Mouse (Mus musculus): ENCODE data around the gene Pus3. TPM values are rescaled to one million over a fixed set of nuclear protein-coding genes. Genes with fewer than 3 reads are reported as not detected.

The Pus3 gene
- polyA plus RNA-seq, 1 experiment from 2014 or later: 16.9 TPM

- Histone ChIP-seq H3K9ac (ENCODE audit: low read length) (peak overlapping the region; percentile 72), H3K27me3 (ENCODE audit: control insufficient read depth, insufficient read depth, low read length) (no peaks in the 10 kb centered on the region; the same call in 1 of the 2 replicates), H3K36me3 (ENCODE audit: control insufficient read depth, insufficient read depth, low read length) (0 out of 2 replicates have a peak, but pooled peaks cover 8% of the 10 kb centered on the region), H3K4me2 (ENCODE audit: low read depth, low read length) (peak overlapping the region; percentile 100), H3K27ac (ENCODE audit: low read length) (peak overlapping the region; percentile 48), H3K4me1 (ENCODE audit: control insufficient read depth, insufficient read depth, low read length) (peaks cover 9% of the 10 kb centered on the region; the same call in 1 of the 2 replicates), H3K9me3 (replicated peaks; ENCODE audit: control insufficient read depth, low read length) (no peaks in the 10 kb centered on the region), H3K4me3 (replicated peaks; ENCODE audit: low read length) (peak overlapping the region; percentile 71)
- peak; percentile 87 for ATAC-seq (ENCODE audit: insufficient read depth, low FRiP score)
- 1% methylated on average over 31 of the region's 31 CpGs for WGBS
Measured at GRCm38 (mm10) chr9:35559009-35559890, 855 bp downstream of the Pus3 start.

GRCm38 (mm10) chr9:35561076-35561475 is 2.7 kb downstream of the Pus3 start:
- 94% methylated on average over 11 of the region's 11 CpGs for WGBS
- Histone ChIP-seq H3K4me3 (replicated peaks; ENCODE audit: low read length) (no peak overlapping the region), H3K4me1 (ENCODE audit: control insufficient read depth, insufficient read depth, low read length) (peaks cover 9% of the 10 kb centered on the region; the same call in 1 of the 2 replicates), H3K27me3 (ENCODE audit: control insufficient read depth, insufficient read depth, low read length) (no peaks in the 10 kb centered on the region; the same call in 1 of the 2 replicates), H3K9ac (ENCODE audit: low read length) (no peak overlapping the region), H3K36me3 (ENCODE audit: control insufficient read depth, insufficient read depth, low read length) (0 out of 2 replicates have a peak, but pooled peaks cover 11% of the 10 kb centered on the region), H3K9me3 (replicated peaks; ENCODE audit: control insufficient read depth, low read length) (no peaks in the 10 kb centered on the region), H3K27ac (ENCODE audit: low read length) (no peak overlapping the region), H3K4me2 (ENCODE audit: low read depth, low read length) (no peak overlapping the region)
- ATAC-seq (ENCODE audit: insufficient read depth, low FRiP score): no peak

- Histone ChIP-seq H3K4me1 (ENCODE audit: control insufficient read depth, insufficient read depth, low read length) (peaks cover 9% of the 10 kb centered on the region; the same call in 1 of the 2 replicates), H3K9me3 (replicated peaks; ENCODE audit: control insufficient read depth, low read length) (no peaks in the 10 kb centered on the region), H3K4me2 (ENCODE audit: low read depth, low read length) (no peak overlapping the region), H3K27me3 (ENCODE audit: control insufficient read depth, insufficient read depth, low read length) (no peaks in the 10 kb centered on the region; the same call in 1 of the 2 replicates), H3K36me3 (ENCODE audit: control insufficient read depth, insufficient read depth, low read length) (peaks cover 15% of the 10 kb centered on the region; the same call in 1 of the 2 replicates), H3K4me3 (replicated peaks; ENCODE audit: low read length) (no peak overlapping the region), H3K27ac (ENCODE audit: low read length) (no peak overlapping the region), H3K9ac (ENCODE audit: low read length) (no peak overlapping the region)
- ATAC-seq (ENCODE audit: insufficient read depth, low FRiP score): no peak
- WGBS: 79% methylated on average over 6 of the region's 6 CpGs
Measured at GRCm38 (mm10) chr9:35561583-35561982, 3.2 kb downstream of the Pus3 start.

DNA sequence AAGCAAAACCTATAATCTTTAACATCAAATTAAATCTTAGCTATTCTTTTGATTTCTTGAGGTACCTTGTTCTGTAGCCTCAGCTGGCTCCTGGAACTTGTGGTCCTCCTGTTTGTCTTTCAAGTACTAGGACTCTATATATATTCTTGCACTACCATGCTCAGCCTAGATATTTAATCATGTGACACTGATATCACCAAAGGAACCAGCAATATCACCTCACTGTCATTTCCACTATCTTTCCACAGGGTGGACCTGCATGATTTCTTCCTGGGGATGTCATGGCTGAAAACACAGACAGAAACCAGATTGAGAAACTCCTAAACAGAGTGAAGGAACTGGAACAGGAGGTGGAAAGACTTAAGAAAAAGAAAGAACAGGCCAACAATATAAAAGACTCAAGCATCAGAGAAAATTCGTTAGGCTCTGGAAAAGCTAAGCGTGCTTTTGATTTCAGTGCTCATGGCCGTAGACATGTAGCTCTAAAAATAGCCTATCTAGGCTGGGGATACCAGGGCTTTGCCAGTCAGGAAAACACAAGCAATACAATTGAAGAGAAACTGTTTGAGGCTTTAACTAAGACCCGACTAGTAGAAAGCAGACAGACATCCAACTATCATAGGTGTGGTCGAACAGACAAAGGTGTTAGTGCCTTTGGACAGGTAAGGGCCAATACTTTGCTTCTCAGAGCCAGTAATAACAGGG is 6.3 kb downstream of the Pus3 start:
- Histone ChIP-seq H3K4me2 (ENCODE audit: low read depth, low read length) (no peak overlapping the region), H3K36me3 (ENCODE audit: control insufficient read depth, insufficient read depth, low read length) (peaks cover 23% of the 10 kb centered on the region), H3K9me3 (replicated peaks; ENCODE audit: control insufficient read depth, low read length) (no peaks in the 10 kb centered on the region), H3K27me3 (ENCODE audit: control insufficient read depth, insufficient read depth, low read length) (no peaks in the 10 kb centered on the region), H3K9ac (ENCODE audit: low read length) (no peak overlapping the region), H3K27ac (ENCODE audit: low read length) (no peak overlapping the region), H3K4me3 (replicated peaks; ENCODE audit: low read length) (no peak overlapping the region), H3K4me1 (ENCODE audit: control insufficient read depth, insufficient read depth, low read length) (peaks cover 10% of the 10 kb centered on the region)
- WGBS: 89% methylated on average over 5 of the region's 5 CpGs
- ATAC-seq (ENCODE audit: insufficient read depth, low FRiP score): no peak

GRCm38 (mm10) chr9:35567995-35568394 is 9.6 kb downstream of the Pus3 start:
- Histone ChIP-seq H3K27ac (ENCODE audit: low read length) (no peak overlapping the region), H3K9me3 (replicated peaks; ENCODE audit: control insufficient read depth, low read length) (no peaks in the 10 kb centered on the region), H3K27me3 (ENCODE audit: control insufficient read depth, insufficient read depth, low read length) (no peaks in the 10 kb centered on the region), H3K4me3 (replicated peaks; ENCODE audit: low read length) (no peak overlapping the region), H3K9ac (ENCODE audit: low read length) (no peak overlapping the region), H3K4me1 (ENCODE audit: control insufficient read depth, insufficient read depth, low read length) (peaks cover 8% of the 10 kb centered on the region; the same call in 1 of the 2 replicates), H3K4me2 (ENCODE audit: low read depth, low read length) (no peak overlapping the region), H3K36me3 (ENCODE audit: control insufficient read depth, insufficient read depth, low read length) (peaks cover 20% of the 10 kb centered on the region)
- 92% methylated on average over 3 of the region's 3 CpGs for WGBS
- ATAC-seq (ENCODE audit: insufficient read depth, low FRiP score): no peak

GRCm38 (mm10) chr9:35569571-35570534 is 11.5 kb downstream of the Pus3 start, which contains the start of the genes Pate2 and Hyls1:
Gene Pate2, plus strand, starts transcription at chr9:35570284.
Gene Hyls1, minus strand, starts transcription at chr9:35570398.
- peaks cover 16% of the 10 kb centered on the region for H3K36me3 ChIP-seq (ENCODE audit: control insufficient read depth, insufficient read depth, low read length)
- peak within 1 kb of the TSS; percentile 89 for H3K27ac ChIP-seq (ENCODE audit: low read length)
- H3K4me1 ChIP-seq (ENCODE audit: control insufficient read depth, insufficient read depth, low read length): peaks cover 11% of the 10 kb centered on the region
- H3K4me3 ChIP-seq (replicated peaks; ENCODE audit: low read length): peak within 1 kb of the TSS; percentile 68
- H3K27me3 ChIP-seq (ENCODE audit: control insufficient read depth, insufficient read depth, low read length): no peaks in the 10 kb centered on the region
- H3K9me3 ChIP-seq (replicated peaks; ENCODE audit: control insufficient read depth, low read length): no peaks in the 10 kb centered on the region
- peak within 1 kb of the TSS; percentile 92 for H3K9ac ChIP-seq (ENCODE audit: low read length)
- peak within 1 kb of the TSS; percentile 79 for H3K4me2 ChIP-seq (ENCODE audit: low read depth, low read length)
- peak; percentile 99 for ATAC-seq (ENCODE audit: insufficient read depth, low FRiP score)
- WGBS: under 1% methylated on average over 86 of the region's 86 CpGs

DNA sequence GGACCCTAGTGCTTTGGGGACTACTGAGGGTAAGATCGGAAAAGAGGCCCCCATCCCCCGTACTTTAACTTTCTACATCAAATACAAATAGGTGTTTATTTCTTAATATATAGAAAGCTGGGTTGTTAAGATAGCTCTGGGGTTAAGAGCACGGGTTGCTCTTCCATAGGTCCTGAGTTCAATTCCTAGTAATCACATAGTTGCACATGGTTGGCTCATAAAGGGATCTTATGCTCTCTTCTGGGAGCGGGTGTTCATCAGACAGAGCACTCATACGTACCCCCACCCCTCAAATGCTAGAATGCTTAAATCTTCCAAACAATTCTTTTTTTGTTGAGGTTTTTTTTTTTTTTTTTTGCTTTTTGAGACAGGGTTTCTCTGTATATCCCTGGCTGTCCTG is 12.3 kb downstream of the Pus3 start:
- ATAC-seq (ENCODE audit: insufficient read depth, low FRiP score): no peak
- Histone ChIP-seq H3K9ac (ENCODE audit: low read length) (peak overlapping the region; percentile 81), H3K27me3 (ENCODE audit: control insufficient read depth, insufficient read depth, low read length) (no peaks in the 10 kb centered on the region; the same call in 1 of the 2 replicates), H3K4me2 (ENCODE audit: low read depth, low read length) (peak overlapping the region; percentile 68), H3K27ac (ENCODE audit: low read length) (no peak overlapping the region), H3K36me3 (ENCODE audit: control insufficient read depth, insufficient read depth, low read length) (peaks cover 16% of the 10 kb centered on the region), H3K4me3 (replicated peaks; ENCODE audit: low read length) (peak overlapping the region; percentile 68), H3K4me1 (ENCODE audit: control insufficient read depth, insufficient read depth, low read length) (peaks cover 11% of the 10 kb centered on the region), H3K9me3 (replicated peaks; ENCODE audit: control insufficient read depth, low read length) (no peaks in the 10 kb centered on the region)
- WGBS: 12% methylated on average over 5 of the region's 5 CpGs

DNA sequence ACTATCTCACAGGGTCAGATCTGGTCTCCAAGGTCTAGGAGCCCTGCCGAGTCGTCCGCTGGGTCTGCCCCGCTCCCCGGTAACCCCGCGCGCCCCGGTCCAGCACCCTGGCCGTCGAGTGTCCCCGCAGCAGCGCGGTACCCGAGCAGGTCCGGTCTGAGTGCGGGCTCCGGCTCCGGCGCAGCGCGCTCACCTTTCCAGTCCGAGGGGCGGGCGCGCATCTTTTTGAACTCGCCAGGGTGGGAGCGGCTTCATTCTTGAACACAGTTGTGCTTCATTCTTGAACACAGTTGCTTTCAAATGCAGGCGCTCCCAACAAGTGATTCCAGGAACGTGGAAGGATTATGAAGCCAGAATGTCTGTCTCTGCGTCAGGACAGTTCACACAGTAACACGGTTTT is 16.0 kb downstream of the Pus3 start:
- ATAC-seq (ENCODE audit: insufficient read depth, low FRiP score): no peak
- Histone ChIP-seq H3K27me3 (ENCODE audit: control insufficient read depth, insufficient read depth, low read length) (no peaks in the 10 kb centered on the region; the same call in 1 of the 2 replicates), H3K9me3 (replicated peaks; ENCODE audit: control insufficient read depth, low read length) (no peaks in the 10 kb centered on the region), H3K4me1 (ENCODE audit: control insufficient read depth, insufficient read depth, low read length) (peaks cover 7% of the 10 kb centered on the region; the same call in 1 of the 2 replicates), H3K9ac (ENCODE audit: low read length) (peak overlapping the region; percentile 54), H3K4me3 (replicated peaks; ENCODE audit: low read length) (peak overlapping the region; percentile 22; the same call in 1 of the 2 replicates), H3K4me2 (ENCODE audit: low read depth, low read length) (peak overlapping the region; percentile 42), H3K36me3 (ENCODE audit: control insufficient read depth, insufficient read depth, low read length) (no peaks in the 10 kb centered on the region), H3K27ac (ENCODE audit: low read length) (no peak overlapping the region)
- 4% methylated on average over 32 of the region's 32 CpGs for WGBS

Data from stomach, embryonic 16.5 days (tissue).